Mouse (Mus musculus): ENCODE measurements at regions not wholly inside any gene's neighbourhood (a gene's known extent, or its start where the extent isn't known, plus 50 kb on each side); places are given as distances from the start of the nearest gene placed in this dataset.

DNA sequence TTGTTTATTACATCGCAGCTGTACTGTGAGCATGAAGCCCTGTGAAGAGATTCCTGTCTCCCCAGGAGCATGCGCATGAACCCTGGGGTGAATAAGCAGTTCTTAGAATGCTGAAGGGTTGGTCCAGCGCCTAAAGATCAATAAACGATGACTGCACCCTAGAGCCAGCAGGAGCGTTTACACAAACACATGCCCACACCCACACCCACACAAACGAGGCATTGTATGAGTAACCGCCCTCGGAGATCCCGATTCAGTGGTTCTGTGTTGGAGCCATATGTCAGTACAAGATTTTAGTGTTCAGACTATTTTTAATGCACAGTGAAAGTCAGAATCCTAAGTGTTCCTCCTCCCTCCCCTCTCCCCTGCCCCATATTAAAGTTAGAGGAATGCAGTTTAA, 57.3 kb downstream of the Edn1 start:
- no peak for DNase-seq

GRCm38 (mm10) chr13:42367655-42368554, 66.6 kb downstream of the Edn1 start:
- peak; percentile 2 for DNase-seq

GRCm38 (mm10) chr13:42369826-42370225, 68.5 kb downstream of the Edn1 start:
- DNase-seq: no peak

DNA sequence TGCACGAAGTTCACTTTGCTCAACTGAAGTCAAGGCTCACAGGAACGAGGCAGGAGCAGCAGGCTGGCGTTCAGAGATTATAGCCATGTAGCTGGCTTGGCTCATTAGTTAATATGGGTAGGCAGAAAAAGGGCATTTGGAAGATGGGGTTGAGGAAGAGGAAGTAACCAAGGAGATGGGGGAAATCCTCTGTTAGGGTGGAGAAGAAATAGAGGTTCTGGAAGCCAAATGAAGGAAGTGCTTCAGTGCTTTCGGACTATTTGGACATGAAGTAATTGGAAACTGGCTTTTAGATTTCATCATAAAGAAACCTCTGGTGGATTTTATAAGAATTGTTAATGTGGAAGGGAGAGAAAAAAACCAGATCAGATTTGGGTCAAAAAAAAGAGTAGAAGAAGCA, 70.9 kb downstream of the Edn1 start:
- no peak for DNase-seq

- DNase-seq: no peak
These were observed 72.9 kb downstream of the Edn1 start for GRCm38 (mm10) chr13:42374181-42374596.

DNA sequence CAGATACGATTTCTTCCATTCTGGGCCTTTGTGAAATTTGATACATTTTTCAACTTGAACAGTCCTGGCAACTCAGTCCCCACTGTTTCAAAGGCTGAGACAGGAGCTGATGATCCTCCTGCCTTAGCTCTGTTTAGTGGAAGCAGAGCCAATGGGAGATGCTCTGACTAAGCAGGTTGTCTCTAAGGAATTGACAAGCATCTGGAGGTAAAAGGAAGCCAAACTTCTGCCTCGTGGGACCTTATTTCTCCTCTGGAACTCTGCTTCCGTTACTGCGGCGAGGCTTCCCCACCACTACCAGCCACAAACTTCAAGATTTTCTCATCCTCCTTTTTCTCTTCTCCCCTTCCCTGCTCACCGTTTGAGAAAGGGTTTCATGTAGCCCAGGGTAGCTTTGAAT, 78.4 kb downstream of the Edn1 start:
- DNase-seq: no peak

- DNase-seq: no peak
These were observed 81.8 kb downstream of the Edn1 start for GRCm38 (mm10) chr13:42383099-42383498.

GRCm38 (mm10) chr13:42390389-42390788, 89.1 kb downstream of the Edn1 start:
- DNase-seq: no peak

DNA sequence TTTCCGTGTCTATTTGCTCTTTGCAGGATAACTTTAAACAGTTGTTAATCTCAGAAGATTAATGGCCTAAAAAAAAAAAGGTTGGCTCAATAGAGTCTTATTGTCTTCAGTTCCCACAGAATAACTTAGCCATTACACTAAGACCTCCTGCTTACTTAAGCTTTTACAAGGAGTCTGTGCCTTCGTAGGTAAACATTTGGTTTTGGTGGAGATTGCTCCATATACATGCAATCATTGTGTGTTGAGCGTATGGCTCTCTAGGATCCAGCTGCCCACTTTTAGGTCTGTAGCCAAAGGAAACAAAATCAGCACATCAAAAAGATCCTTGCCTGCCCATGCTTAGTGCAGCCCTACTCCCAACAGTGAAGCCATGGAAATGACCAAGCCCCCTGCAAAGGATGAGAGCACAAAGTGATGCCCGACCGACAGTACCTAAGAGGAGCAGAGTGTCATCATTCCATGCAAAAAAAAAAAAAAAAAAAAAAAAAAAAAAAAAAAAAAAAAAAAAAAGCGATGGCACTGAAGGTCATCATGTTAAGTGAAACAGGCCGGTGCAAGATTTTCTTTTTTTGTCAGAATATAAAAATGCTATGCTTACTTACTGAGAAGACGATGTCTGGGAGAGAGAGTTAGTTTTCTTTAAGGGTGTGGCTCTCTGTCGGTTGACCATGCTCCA, 90.2 kb downstream of the Edn1 start:
- DNase-seq: no peak

GRCm38 (mm10) chr13:42392701-42393100, 91.4 kb downstream of the Edn1 start:
- DNase-seq: no peak

- no peak for DNase-seq
These were observed 93.3 kb downstream of the Edn1 start for GRCm38 (mm10) chr13:42394572-42394971.

- DNase-seq: no peak
These were observed 100.2 kb downstream of the Edn1 start for GRCm38 (mm10) chr13:42401513-42401912.

DNA sequence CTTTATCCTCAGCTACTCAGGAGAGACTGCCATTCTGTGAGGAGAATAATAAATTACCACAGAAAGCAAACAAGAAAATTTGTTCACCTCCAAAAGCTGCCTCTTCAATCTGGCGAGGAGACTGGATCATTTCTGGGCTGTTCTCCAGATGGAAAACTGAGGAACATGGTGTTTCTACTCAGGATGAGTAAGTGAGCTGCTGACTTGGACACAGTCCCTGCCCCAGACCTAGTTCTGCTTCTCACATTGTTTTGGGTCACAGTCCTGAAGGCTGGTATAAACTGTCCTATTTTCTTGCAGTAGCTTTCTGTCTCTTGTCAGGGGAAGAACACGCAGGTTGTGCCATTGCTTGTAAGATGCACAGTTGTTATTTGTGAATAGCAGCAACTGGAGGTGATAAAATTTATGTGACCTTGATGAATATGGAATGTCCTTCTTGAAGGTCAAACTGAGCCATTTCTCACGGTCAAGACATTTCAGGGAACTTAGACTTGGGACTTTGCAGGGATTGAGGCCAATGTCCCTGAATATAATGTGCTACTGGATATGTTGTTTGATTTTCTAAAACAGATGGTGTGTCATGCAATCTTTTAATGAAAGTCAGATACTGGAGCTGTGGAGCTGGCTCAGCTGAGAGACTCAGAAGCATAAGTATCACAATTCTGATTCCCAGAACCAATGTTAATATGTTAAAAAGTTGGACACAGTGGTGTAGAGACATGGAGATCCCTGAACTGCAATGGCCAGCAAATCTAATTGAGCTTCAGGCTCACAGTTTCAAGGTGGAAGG, 102.2 kb downstream of the Edn1 start:
- peak; percentile 24 for DNase-seq

DNA sequence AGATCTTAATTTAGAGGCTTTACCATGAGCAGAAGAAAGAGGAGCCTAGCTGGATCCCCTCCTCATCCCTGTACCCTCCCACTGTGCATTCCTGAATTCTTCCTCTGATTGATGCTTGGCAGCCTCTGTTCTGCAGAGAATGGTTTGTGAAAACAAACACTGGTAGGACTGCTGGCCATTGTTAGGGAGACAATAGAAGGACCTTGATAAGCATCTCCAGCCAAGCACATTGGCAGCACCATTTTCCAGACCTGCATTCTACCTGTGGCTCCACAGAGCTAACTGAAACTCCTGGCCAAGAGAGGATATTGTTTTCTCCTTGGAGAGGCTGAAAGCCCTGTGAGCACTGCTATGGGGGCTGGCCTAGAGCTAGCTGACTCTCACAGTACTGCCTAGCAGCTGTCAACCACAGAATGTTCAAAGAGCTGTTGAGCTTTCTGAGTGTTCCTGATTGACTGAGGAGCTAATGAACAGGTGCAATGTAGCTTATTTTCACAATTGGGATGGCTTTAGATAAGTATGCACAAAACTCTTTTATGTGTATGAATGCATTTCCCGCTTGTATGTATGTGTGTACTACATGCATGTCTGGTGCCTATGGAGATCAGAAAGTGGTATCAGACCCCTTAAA, 111.5 kb downstream of the Edn1 start:
- DNase-seq: no peak

GRCm38 (mm10) chr13:42446921-42447320, 145.6 kb downstream of the Edn1 start:
- no peak for DNase-seq

DNA sequence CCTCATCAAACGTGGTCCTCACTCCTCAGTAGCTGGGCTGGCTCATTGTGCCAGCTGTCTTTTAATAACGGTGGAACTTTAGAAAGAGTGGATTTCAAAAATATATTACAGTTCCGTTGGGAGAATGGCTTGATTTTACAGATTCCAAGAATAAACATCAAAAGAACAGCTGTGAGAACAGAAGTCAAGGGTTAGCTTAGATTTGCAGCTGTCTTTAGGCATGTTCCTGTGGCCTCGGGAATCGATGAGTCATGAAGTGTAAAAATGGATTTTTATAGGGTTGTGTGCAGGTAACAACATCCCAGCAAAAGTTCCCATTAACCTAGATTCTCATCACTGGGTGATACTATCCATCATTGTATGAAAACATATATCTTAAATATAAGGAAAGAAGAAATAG, 152.4 kb downstream of the Edn1 start:
- DNase-seq: no peak

- DNase-seq: no peak
These were observed 158.6 kb downstream of the Edn1 start for GRCm38 (mm10) chr13:42459892-42460291.

- DNase-seq: no peak
These were observed 177.5 kb downstream of the Edn1 start for GRCm38 (mm10) chr13:42478825-42479224.

GRCm38 (mm10) chr13:42490956-42491680, 189.3 kb upstream of the Phactr1 start:
- no peak for DNase-seq

GRCm38 (mm10) chr13:42494371-42494770, 186.1 kb upstream of the Phactr1 start:
- no peak for DNase-seq

DNA sequence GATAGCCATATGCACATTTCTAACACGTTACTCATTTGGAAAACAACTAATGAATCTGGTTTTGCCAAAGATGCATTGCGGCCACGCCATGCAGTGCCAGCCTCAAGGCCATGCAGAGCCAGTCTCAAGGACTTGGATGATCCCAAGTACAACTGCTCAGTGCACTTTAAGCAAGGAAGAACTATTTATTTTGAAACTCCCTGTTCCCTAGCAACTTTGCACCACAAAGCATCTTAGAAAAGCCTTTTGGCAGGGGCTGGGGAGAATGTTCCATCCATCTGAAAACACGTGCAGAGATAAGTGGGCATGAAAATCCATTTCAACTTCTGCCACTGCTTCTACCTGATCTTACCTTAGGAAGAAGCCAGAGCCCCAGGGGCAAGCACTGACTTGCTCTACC, 182.1 kb upstream of the Phactr1 start:
- DNase-seq: peak; percentile 57

- DNase-seq: no peak
These were observed 172.9 kb upstream of the Phactr1 start for GRCm38 (mm10) chr13:42507535-42507934.
